Mouse (Mus musculus) adrenal gland, postnatal 4 days (tissue): ENCODE data around the gene Lin7b. TPM values are rescaled to one million over a fixed set of nuclear protein-coding genes. Genes with fewer than 3 reads are reported as not detected.

Experiments used
- DNase-seq, 2 experiments: peaks; one replicate each; pipeline ENCODE4 v3.0.0; 2021 to 2022; ENCODE audit warnings: low spot score in 2 of 2, mixed read lengths in 2 of 2
- total RNA-seq, 2 experiments: library from RNA; stranded (reverse); gene quantifications; 2 replicates each; pipeline ENCODE4 v1.2.3; 2021

The Lin7b gene
- total RNA-seq, 2 experiments from 2014 or later: 4.8 to 4.9 TPM

DNA sequence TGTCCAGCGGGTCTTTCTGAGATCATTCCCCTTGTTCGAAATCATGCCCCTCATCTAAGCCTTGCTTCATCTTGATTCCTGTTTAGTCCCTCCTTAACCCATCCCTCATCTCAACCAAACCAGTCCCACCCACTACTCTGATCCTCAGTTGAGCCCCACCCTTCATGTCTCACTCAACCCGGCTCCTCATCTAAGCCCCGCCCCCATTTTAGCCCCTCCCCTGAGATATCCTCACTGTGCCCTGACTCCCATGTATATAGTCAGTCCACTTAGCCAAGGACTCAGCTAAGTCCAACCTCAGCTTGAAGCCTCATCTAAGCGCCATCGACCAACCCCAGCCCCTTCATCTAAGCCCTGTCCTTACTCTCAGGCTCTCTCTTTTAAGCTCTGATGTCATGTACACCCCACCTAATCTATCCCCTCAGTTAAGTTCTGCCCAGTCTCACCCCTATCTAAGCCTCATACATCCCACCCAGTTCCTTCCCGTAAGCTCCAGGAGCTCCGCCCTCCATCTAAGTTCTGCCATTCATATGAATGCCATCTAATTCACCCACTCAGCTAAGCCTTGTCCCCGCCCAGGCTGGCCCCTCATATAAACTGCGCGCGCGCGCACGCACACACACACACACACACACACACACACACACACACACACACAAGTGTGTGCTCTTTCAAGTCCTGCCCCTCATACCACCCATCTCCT, 14.9 kb downstream of the Lin7b start:
- no peak for DNase-seq

DNA sequence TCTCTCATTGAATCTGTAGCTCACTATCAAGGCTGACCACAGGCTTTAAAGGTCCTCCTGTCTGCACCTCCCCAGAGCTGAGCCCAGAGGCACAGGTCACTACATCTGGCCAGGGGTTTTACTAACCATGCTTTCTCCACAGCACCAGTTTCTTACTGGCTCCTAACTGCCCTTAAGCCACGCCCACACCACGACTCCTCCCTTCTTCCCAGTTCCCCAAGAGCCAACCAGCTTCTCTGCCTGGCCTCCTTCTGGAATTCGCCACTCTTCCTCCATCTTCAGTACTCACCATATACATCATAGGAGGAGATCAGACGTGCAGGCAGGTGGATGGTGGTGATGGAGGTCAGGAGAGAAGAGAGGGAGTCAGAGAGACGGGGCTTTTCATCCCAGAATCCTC, 17.3 kb downstream of the Lin7b start:
- no peak for DNase-seq

DNA sequence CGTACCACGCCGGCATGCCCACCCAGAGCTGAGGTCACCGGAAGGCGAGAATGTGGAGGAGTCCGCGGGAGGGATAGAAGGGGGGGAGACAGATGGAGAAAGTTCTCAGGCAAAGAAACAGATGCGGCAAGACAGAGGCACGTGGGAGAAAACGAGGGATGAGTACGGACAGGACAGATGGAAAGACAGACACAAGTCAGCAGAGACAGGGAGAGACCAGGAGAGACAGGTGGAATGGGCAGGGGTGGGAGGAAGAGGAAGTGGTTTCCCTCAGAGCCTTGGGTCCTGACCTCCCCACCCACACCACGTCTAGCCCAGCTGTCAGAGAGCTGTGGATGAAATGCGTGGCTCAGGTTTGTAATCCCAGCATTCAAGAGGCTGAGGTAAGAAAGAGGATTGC, 23.5 kb downstream of the Lin7b start:
- no peak for DNase-seq

DNA sequence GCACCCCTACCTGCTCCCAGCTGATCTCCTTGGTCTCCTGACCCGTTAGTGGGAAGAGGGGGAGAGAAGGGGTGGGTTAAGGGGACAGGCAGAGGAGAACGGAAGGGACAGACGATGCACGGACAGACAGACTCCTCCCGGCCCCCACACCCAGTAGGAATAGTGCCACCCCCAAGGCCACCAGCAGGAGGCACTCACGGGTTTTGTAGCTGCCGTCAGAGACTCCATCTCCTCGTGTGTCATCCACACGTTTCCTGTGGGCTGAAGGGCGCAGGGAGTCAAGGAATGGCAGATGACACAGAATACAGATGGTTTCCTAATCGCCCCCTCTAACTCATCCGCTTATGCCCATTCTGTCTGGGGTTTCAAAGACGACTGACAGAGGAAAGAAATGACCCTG, 26.8 kb downstream of the Lin7b start:
- no peak for DNase-seq

DNA sequence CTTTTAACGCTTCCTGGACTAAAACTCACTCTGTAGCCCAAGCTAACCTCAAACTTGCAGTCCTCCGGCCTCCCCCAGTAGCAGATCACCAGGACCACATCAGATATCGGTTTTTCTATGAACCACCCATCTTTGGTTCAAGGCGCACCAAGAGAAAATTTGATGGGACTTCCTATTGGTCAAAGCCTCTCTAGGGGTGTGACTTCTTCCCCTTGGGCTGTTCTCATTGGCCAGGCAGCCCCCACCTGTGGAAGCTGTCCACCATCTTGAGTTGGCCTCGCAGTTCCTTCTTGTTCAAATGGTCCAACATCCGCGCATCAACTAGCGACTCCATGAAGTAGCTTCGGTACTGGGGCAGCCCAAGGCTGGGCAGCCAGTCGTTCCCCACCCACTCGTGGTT, 28.3 kb downstream of the Lin7b start:
- no peak for DNase-seq

DNA sequence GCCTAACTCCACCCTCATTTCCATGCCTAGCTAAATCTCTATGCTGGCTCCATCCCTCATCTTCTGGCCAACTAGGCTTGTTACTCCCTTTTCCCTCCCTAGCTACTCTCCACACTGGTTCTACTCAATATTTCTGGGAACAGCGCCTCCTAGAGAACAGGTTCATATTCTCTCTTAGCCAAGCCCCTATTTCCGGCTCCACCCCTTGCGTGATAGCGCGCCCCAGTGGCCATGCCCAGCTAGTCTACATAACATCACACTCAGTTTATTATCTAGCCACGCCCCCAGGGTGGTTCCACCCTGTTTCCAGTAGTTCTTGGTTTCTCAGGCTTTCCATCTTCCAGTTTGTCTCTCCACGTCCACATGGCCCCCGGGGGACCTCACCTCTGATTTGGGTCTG, 29.1 kb downstream of the Lin7b start:
- peak in 1 of 2 experiments; percentile 70 for DNase-seq

DNA sequence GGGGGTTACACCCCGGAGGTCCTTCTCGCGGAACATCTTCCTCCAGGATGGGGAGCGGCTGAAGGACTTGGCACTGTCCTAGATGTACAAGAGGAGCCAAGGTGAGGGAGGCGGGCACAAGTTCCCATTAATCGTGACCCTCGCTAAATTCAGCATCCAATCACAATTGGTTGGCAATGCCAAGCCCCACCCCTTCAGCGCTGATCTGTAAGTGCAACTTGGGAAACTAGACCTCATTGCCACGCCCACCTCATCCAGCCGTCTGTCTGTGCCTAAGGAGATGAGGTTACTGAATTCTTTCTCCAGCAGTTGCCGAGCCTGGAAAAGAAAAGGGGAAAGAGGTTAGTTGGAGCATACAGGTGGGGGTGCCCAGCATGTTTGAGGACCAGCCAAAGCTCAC, 29.7 kb downstream of the Lin7b start:
- DNase-seq: no peak

DNA sequence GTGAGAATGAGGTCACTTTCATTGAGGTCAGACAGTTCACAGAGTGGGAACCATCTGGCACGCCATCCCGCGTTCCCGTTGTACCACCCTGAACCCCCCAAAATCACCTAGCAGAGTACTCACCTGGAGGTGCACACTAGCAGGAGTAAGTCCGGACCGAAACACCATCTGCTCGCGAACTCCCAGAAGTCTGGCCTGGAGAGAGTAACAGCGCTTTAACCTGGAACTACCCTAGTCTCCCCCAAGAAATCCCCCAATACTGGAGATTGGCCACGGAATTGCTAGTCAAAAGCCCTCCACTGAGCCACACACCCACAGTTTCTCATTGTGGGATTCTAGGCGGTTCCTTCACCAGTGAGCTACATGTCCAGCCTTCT, 30.3 kb downstream of the Lin7b start:
- no peak for DNase-seq

DNA sequence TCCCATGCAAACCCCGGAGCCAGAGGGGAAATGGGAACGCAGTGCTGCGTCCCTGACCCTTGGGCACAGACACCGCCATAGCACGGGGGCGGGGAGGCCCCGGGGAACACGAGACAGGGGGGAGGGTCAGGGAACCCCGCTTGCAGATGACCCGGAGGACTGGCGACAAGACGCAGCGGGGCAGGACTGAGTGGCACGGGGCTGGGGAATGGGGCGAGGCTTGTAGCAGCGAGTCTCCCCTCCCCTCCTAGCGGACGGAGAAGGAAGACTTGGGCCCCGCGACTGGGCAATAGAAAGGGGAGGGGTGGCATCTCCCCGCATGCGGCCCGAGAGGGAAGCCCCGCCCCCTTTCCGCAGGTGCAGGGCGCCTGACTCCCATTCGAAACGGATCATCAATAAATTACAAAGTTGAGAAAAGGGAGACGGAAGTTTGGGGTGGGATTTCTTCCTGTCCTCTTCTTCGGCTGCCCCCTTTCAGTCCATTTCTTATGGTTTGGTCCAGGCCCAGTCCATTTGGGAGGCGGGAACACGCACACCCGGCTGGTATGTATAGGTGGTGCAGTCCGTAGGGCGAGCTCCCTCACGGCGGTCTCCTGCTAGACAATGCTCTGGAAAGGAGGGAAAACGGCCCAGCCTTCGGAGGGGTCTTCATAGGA, 30.8 kb downstream of the Lin7b start:
- DNase-seq: no peak

DNA sequence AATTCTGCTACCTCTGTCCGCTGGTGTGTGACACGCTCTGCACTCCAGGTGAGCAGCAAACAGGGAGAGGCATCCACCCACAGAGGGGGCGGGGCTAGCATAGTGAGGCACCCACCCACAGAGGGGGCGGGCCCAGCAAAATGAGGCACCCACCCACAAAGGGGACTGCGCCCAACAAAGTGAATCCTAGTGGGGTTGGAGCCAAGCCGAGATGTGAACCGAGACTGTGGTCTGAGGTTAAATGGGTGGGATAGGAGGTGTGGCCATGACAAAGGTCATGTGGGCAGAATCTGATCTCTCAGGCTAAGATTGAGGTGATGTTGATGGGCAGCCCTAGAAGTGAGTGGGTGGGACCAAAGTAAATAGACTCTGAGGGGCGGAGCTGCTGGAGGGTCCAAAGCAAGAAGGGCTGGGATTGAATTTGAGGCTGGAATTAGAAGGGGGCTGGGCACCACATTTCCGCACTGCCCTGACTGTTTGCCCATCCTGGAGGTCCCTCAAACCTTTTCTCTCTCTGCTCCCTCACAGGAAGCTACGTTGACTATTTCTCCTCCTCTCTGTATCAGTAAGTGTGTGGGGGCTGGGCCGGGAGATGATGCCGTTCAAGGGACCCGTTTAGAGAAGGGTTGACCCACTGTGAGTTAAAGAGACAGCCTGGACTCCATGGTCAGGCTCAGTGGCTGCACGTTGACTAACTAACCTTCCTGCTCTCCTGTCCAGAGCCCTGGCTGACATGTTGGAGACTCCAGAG, 32.0 kb downstream of the Lin7b start:
- no peak for DNase-seq

DNA sequence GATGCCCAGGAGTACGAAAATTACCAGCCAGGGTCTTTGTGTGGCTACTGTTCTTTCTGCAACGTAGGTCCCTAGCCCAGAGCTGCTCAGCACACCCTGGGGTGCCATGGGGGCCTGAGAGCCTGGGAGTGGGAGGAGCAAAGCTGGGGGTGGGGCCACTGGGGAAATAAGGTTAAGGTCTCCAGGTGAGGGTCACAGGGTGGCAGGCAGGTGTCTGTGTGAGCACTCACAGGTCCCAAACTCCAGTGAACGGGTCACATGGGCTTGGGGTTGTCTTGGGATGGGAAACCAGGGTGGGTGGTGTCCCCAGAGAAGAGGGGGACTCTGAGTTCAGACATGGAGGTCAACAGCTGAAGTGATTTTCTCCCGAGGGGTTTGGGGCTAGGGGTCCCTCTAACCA, 32.9 kb downstream of the Lin7b start:
- no peak for DNase-seq

DNA sequence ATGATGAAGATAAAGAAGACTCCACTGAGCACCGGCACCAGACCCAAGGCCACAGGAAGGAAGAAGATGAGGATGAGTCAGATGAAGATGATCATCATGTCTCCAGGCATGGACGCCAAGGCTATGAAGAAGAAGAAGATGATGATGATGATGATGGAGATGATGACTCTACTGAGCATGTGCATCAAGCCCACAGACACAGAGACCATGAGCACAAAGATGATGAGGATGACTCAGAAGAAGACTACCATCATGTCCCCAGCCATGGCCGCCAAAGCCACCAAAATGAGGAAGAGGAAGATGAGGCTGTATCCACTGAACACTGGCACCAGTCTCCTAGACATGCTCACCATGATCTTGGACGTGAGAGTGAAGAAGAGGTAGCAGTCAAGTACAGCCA, 34.1 kb downstream of the Lin7b start:
- no peak for DNase-seq

DNA sequence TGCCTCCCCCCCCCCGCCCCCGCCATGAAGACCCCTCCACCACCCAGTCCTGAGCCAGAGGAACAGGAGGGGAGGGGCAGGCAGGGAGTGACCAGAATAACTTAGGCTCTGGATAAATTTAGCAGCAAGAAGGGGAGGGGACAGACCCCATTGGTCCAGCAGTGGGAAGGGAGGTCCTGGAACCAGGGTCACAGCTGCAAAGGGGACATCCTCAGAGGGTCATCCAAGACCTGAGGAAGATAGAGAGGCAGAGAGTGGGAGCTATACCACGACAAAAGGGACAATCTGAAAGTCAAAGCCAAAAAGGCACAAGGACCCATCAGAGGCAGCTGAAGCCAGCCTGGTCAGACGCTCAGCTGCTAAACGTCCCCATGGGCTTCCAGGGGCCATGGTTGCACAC, 35.3 kb downstream of the Lin7b start, which contains the start of gene Hrc:
TSS of gene Hrc (plus strand) at position 235 of the 400 bp plus-strand sequence.
- no peak for DNase-seq

DNA sequence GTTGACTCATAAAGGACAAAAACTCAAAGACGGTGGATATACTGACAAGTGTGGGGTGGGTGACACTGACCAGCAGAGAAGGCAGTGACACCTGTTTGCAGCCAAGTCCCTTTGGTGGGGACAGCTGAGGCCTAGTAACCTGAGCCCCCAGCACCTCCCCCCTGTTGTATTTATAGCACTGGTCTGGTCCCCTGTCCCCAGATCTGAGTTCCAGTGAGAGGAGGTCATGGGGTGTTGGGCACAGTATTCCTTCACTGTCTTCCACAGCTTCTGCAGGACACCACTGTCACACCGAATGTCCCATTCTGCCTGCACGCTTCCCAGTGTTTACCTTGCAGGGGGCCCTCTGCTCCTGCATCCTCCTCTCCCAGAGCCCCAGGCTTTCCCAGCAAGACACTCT, 35.8 kb downstream of the Lin7b start:
- no peak for DNase-seq

DNA sequence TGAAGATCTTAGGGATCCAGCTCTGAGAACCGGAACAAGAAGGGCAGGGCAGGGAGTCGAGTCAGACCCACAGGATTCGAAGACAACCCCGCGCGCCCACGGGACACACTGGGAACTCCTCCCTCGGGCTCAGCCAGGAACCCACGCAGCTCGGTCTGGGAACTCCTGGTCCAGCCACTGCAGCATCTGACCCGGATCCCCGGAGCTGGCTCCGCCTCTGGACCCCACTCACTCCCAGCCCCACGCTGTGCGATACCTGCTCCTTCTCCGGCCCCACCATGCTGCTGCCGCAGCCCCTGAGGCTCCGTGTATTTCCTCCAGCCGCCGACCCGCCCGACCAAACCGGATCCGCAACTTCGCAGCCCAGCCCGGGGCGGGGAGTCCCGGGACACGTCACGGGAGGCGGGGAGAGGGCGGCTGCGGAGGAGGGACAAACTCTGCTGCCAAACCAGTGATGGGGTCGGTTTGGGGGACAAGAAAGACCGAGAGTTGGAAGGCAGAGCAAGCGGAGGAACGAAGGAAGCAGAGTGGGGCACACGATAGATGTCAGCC, 36.9 kb downstream of the Lin7b start, which contains the start of gene Trpm4:
TSS of gene Trpm4 (minus strand) at position 350 of the 552 bp plus-strand sequence.
- DNase-seq: peak; percentile 62 to 68

DNA sequence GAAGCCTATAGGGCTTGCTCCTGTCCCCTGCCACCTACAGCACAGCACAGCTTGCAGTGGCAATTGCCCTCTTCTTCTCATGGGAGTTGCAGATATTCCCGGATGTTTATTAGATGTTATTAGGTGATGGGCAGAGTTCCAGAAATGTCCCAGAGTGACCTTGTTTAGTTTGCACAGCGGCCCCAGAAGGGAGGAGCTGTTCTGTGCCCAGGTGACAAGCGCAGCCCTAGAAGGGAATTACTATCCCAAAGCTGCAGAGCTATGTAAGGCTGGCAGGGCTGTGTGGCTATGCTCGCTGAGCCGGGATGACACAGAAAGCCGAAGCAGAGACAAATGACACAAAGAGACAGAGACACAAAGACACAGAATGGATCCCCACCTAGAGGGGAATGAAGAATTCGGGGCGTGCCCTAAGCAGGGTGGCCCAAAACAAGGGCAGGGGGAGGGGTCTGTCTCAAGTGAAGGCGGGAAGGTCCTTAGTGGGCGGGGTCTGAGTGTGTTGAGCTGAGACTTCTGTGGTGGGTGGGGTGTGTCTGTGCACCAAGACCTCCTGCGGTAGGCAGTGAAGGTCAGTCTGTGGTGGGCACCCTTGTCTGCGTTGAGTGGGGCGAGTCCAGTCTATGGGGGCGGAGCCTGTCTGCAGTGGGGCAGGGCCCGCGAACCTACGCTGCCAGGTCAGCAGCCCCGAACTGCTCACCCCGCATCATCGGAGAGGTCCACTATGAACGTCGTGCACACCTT, 37.5 kb downstream of the Lin7b start:
- no peak for DNase-seq

DNA sequence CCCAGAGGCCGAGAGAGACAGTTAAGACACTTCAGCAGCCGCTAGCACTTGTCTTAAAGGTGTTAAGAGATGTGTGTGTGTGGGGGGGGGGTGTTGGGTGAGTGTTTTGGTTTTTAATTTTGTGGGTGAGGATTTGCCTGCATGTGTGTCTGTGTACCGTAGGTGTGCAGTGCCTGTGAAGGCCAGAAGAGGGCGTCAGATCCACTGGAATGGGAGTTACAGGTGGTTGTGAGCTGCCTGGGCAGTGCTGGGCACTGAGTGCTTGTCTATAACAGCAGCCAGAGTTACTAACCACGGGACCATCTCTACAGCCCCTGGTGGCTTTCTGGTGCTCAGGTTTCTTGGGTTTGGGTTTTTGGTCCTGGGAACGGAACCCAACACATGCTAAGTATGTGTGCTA, 38.9 kb downstream of the Lin7b start:
- DNase-seq: no peak

DNA sequence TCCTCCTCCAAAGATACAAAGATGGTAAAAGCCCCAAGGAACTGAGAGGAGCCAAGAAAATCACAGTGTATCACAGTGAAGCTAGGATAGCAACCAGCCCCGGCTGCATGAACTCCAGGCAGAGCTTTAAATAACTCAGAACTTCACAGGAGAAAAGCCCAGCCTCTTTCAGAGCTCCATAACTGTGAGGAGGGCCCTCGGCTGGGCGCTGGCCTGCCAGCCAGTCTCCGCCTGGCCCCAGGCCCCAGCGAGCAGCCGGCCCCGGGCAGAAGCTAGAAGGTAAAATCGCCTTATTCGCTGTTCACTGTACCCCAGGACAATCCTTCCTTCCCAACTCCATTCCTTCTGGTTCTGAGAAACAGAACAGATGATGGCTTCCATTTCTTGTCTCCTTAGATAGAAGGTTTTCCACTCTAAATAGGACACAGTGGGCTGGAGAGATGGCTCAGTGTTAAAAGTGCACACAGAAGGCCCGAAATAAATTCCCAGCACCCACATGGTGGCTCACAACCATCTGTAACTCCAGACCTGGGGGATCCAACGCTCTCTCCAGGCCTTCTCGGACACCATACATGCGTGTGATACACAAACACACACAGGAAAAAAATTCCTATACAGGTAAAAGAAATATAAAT, 41.4 kb downstream of the Lin7b start:
- no peak for DNase-seq

DNA sequence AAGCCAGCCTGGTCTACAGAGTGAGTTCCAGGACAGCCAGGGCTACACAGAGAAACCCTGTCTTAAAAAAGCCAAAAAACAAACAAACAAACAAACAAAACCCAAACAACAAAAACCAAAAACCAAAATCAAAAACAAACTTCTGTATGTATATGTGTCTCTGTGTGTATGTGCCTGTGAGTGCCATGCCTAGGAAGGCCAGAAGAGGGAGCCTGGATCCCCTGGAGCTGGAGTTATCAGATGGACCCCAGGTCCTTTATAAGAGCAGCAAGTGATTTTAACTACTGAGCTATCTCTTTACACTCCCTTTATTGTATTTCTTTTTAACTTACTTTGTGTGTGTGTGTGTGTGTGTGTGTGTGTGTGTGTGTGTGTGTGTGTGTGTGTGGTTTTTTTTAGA, 44.6 kb downstream of the Lin7b start:
- no peak for DNase-seq

DNA sequence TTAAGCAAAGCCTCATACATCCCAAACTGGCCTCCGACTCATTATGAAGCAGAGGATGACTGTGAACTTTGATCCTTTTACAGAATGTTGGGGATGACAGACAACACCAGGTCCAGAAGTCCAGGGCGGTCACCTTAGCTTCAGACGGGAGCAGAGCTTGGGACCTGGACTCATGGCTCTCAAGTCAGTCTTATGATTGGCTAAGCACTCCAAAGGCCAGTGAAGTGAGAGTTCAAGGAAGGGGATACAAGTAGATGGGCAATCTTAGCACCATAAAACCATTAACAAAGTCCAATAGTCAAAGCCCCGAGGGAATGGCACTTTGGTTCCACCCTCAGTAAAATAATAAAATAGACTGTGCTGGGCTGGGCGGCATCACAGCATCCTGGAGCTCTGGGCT, 47.3 kb downstream of the Lin7b start:
- DNase-seq: no peak

DNA sequence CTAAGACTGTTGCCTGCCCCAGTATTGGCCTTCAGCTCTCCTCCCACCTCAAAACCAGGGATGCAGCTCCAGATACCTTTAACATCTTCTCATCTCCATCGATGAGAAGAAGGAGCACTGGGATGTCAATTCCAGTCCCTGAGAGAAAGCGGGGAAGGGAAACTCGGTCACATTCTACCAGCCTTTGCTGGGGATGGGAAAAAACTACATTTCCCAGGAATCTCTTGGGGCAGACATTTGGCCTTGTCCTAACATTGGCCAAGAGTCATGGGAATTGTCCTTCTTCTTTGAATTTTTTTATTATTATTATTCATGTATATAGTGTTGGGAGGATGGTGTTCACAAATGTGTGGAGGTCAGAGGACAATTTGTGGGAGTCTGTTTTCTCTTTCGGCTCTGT, 48.1 kb downstream of the Lin7b start:
- no peak for DNase-seq
